Mouse (Mus musculus) right cerebral cortex, postnatal 10 days (tissue): ENCODE results near the gene Tom1l2.

Source experiments
- DNase-seq, 2 experiments: peaks; one replicate each; pipeline ENCODE4 v3.0.0; 2021; ENCODE audit warnings: low spot score in 2 of 2

Tom1l2 gene

DNA sequence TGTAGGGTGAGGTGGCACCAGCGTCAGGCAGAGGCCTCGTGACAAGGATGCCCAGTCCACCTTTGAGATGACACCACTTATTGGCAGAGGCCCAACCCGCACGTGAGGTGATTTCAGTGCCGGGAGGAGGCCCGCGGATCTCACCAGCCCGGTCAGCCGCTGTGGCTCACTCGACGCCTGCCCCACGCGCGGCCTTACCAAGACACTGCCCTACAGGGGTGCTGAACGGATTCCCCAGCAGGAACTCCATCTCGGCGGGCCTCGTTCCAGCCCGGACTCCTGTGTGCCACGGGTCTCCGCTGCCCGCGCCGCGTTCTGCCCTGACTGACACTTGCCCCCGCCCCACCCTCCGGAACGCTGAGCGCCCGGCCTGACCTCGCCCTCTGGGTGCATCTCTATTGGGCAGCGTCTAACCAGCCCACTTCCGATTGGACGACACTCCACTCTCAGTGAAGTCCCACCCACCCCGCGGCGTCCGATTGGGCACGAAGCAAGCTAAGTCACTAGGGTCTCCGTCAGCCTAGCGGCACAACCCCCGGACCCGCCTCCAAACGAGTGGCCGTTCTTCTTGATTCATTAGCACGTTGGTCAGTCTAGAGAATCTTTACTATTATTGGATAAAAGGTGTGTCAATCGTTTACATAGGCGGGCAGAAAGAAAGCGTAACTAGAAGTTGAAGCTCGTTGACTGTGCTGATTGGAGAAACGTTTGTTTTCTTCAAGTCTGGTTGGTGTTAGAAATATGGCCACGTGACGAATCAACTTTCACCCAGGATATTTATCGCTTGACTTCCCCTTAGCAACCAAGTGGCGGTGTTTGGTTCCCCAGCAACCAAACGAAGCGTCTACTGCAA is at the start of gene Tom1l2, which contains the start of gene Drc3:
Tom1l2 (minus strand) TSS at position 347 of the 853 bp plus-strand sequence.
Drc3 (plus strand) TSS at position 771 of the 853 bp plus-strand sequence.
- DNase-seq, result peak; percentile 100

DNA sequence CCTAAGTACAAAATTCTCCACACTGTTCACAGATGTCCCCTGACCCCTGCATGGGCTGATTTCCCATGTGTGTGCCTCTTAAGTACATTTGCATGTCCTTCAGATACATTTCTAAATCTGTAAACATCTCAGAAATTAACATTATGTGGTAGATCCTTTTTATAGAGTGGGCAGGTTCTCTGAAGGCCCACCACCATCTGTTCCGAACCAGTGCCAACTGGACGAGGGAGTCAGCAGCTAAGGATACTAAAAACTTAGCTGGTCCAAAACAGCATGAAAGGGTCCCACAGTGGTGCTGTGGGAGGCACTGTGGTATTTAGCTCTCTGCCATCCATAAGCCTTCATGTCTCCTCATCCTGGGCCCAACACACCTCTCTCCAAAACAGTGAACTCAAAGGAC is 44.5 kb upstream of the Tom1l2 start:
- peak; percentile 78 to 84 for DNase-seq

DNA sequence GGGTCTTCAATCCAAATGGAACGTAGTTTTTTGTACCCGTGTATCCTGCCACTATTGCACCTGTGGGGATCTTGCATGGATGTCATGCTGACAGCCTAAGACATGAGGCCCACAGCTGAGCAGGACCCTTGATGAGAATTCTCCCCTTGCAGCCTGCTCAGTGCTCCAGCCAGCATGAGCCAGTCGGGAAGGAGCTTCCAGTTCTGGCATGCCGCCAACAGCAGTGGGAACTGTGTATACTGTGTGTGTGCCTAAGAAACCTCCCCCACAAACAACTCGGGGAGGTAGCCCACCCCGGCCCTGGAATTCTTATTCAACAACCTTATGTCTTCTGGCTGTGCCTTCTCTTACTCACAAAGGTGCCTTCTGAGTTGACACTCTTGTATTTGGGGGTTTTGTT is 43.8 kb upstream of the Tom1l2 start:
- peak; percentile 75 to 76 for DNase-seq

DNA sequence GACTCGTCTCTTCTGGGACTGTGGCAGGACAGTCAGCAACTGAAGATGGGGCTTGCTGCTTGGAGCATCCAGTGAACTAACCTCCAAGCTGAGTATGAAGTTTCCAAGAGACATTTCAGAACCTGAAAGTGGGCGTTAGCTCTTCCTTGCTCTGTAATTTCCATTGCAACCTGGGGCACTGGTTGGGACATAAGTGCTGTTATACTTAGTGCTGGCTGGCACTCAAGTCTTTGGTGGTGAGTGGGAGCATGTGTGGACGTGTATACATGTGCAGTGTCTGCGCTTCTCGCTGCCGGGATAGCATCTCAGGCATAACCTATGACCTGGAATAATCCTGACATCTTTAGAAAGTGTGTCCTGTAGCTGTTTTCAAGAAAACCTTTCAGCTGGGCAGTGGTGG is 38.6 kb upstream of the Tom1l2 start:
- no peak for DNase-seq

DNA sequence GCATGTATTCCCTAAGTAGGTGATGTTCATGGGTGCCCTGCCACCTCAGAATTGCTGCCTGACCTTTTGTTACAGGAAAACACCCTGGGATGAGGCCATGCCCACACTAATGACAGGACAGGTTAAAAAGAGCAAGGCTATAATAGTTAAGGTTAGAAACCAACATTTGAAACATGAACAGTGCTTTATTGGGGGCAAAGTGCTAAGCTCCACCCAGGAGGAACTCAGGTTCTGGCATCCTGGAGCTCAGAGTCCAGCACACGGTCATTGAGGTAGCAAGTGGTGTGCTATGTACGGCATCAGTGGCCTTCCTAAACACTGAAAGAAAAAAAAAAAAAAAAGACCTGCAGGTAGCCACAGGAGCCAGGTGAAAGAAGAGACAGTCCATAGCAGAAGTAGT is 35.2 kb upstream of the Tom1l2 start:
- no peak for DNase-seq

DNA sequence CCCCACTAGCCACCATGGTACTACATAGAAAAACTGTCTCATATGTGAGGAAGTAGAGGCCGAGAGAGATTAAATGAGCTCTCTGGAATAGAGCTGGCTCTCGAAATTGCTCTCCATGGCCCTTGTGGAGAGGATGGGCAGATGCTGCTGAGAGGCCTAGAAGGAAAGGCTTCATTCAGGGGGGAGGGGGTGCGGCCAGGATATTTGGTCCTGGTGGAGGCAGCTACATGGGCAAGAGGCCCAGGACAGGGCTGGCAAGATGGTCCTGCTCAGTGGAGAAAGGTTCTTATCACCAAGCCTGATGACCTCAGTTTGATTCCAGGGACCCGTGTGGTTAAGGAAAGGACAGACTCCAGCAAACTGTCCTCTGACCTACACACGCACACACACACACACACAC is 33.2 kb upstream of the Tom1l2 start:
- DNase-seq, result no peak

DNA sequence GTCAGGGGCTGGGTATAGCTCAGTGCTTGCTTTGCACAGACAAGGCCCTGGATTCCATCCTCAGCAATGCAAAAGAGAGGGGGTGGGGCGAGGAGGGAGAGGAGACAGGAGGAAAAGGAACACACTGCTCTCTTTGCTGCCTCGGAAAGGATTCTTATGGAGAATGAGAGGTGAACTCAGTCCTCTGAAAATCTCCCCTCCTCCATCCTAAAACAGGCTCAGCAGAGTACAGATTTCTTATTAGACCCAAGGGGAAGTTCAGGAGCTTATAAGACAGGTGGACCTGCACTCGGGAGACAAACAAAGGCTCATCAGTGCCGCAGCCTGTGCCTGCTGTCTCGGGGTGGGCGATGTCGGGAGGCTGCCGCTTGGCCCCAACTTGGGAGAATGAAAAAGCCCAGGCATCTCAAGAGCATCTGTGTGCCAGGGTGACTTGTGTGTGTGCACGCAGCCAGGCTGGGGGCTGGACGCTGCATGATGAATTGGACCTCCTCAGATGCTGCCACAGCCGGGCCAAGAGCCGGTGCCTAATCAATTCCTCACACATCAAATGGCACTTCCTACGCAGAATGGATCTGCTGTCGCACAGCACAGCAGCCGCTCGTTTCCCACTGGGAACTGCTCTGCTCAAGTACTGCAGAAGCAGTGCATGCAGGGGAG is 32.2 kb upstream of the Tom1l2 start:
- peak; percentile 85 to 90 for DNase-seq

DNA sequence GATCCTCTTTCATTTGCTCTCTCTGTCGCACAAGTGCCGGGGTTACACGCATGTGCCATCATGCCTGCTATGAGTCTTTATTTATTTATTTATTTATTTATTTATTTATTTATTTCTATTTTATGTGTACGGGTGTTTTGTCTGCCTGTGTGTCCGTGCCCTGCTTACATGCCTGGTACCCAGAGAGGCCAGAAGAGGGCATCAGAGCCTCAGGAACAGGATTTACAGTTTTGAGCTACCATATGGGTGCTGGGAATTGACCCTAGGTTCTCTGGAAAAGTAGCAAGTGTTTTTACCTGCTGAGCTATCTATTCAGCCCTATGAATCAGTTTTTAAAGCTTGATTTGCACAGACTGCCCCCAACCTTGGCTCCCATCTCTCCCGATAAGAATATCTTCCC is 30.8 kb upstream of the Tom1l2 start:
- no peak for DNase-seq

DNA sequence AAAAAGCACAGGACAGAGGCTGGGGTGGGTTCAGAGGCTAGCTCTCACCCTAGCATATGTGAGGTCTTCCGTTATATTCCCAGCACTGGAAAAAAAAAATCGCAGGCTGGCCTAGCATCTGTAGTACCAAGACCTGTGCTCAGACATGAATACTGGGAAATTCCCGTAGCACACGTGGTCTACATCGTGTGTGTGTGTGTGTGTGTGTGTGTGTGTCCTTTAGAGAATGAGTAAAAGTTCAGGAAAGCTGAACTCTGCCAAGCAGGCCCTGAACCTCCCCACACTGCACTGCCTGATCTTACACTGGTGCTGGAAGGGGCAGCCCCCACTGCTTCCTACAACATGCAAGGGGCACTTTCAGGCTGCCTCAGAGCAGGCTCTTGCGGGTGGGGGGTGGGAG is 21.8 kb upstream of the Tom1l2 start:
- no peak for DNase-seq

DNA sequence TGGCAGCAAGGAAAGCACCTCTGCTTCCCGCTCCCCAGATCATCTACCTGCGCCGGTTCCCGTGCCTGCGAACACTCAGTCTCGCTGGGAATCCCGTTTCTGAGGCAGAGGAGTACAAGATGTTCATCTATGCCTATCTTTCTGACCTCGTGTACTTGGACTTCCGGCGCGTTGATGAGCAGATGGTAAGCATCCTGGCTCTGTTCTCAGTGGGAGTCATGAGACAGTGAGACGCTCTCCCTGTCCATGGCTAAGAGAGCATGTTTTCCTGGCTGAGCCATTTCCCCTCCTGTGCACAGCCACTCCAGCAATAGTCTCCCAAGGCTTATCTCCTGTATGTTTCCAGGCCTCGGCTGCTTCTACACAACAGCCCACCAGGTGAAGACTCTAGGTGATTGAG is 17.7 kb upstream of the Tom1l2 start:
- no peak for DNase-seq

DNA sequence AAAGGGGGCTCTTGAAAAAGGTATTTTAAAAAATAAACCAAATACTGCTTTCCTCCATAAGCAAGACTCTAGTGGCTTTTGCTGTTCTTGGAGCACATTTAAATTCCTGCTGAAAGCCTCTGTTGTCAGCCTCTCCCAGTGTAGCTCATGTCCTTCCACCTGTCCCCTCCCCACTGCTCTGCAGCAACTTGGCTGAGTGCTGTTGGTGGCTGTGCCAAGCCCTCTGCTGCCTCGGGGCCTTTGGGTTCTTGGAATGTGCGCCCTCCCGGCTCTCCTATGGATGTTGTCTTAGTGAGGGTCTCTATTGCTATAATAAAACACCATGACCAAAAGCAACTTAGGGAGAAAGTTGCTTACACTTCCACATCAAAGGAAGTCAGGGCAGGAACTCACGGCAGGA is 16.7 kb upstream of the Tom1l2 start:
- DNase-seq, result no peak

DNA sequence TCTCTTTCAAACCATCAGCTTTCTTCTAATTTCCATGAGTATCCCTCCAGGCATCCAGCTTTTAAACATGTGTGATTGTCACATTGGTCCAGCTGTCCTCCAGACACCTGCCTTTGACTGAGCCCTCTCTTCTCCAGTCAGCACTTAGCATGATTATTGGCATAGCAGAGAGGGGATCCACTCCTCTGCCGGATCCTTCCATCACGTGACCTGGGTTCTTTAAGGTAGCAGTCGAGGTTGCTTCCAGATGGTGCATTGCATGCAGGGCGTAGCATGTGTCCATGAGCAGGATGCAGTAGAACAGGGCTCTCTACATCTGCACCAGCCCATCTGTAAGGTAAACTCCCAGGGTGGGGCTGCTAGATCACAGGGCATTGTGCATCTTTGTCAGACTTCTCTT is 16.2 kb upstream of the Tom1l2 start:
- no peak for DNase-seq

DNA sequence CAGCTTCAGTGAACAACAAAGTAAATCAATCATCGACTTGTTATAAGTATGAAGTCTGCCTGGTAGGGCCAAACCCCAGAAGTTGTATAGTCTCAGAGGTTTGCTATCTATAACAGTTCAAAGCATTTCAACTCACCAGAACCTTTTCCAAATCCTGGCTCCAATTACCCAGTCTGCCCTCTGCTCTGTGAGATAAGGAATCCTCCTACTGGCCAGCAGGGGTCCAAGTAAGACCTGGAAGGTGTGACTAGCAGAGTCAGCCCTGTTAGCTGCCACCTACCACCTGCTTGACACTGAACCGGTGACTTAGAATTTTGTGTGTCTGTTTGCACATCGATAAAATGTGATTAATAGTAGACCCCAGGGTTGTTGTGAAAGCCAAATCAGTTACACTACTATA is 14.6 kb upstream of the Tom1l2 start:
- no peak for DNase-seq

DNA sequence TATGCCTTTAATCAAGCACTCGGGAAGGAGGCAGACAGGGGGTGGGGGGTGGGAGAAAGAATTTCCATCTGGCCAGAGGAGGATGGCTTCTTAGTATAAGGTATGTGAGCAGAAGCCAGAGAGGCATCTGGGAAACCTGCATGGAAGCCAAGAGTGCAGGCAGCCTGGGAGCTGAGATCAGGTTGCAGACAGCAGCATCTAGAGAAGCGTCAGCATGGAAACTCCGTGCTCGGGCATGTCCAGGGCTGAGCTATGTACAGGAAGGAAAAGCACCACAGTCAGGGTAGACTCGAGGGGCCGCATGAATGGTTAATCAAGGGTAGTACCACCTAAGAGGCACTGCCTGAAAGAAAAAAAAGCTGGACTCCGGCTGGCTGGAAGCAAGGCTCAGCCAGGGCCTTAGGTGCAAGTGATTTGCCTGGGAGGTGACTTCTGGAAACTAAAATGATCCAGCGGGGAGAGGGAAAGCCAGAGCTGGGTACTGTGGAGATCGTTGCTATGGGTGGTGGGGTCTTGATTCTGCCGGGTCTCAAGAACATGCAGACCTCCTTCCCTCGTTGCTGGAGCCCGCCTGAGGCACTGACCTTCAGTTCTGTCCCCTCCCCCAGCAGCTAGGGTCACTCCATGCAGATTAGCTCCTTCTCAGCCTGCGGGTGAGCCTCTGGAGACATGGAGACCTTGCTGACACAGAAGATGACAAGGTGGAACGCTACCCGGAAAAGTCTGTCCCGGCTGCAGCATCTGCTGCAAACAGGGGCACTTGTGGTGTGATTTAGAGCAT is 13.7 kb upstream of the Tom1l2 start:
- no peak for DNase-seq

DNA sequence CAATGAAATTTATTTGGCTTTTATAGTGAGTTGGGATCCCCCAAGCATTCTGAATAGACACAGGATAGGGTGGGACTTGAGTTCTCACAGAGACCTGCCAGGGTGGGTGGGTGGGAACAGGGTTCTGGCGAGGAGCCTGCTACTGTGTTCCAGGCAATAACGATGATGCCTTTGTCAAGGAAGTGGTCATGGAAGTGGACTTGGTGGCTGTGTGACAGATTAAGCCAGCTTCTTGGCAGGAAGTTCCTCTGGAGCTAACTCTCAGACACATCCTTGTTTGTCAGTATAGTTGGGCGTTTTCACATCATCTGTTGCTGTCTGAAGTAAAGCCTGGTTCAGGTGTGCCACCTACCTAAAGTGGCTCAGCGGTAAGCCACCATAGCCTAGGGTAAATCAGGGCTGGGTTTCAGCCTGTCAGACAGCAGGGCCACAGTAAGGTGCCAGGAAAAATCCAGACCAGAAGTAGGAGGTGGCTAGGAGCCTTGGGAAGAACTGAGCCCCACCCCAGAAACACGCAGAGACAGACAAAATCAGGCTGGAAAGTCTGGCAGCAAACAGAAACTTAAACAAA is 8.0 kb upstream of the Tom1l2 start:
- DNase-seq, result no peak

DNA sequence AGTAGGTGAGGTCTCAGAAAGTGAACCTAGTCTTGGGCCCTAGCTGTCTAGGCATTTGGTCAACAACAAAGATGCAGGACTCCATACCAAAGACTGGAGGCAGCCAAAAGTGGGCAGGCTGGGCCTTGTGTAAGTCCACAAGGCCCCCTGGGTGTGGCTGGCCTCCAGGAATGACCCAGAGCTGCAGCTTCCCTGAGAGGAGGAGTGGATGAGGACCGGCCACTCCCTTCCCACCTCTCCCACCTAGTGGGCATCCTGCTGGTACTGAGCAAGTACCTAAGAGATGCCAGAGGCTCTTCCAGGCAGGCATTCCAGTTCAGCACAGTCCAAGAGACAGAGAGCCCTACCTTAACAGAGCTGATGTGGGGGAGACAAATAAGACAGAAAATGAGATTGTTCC is 7.2 kb upstream of the Tom1l2 start:
- DNase-seq, result no peak

DNA sequence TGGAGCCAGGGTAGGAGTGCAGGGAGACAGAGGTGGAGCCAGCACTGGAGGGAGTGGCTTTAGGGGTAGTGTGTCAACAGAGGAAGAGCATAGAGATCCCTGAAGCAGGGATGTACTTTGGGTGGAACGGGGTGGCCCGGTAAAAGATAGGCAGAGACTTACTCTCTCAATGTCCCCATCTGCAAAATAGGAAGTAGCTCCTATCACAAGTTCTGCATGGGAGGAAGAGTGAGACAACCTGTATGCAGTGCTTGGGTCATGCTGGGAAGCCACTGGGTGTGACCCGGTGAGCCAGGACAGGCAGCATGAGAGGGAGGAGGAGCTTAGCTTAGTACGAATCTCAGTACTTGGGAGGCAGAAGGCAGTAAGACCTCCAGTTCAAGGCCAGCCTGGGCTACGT is 6.4 kb upstream of the Tom1l2 start:
- DNase-seq, result no peak

DNA sequence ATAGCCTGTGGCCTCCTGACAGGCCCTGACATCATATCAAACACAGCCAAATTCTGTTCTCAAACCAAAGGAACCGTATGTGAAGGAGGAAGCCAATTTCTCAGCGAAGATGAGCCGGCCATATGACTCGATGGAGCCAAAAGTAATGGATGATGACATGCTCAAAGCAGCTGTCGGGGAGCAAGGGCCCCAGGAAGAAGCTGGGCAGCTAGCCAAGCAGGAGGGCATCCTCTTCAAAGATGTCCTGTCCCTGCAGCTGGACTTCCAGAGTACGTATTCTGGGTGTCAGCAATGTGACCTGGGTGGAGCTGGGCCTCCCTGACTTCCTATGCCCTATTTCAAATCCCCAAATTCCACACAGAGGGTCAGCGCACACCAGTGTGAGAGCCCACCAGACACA is 5.8 kb upstream of the Tom1l2 start:
- no peak for DNase-seq

DNA sequence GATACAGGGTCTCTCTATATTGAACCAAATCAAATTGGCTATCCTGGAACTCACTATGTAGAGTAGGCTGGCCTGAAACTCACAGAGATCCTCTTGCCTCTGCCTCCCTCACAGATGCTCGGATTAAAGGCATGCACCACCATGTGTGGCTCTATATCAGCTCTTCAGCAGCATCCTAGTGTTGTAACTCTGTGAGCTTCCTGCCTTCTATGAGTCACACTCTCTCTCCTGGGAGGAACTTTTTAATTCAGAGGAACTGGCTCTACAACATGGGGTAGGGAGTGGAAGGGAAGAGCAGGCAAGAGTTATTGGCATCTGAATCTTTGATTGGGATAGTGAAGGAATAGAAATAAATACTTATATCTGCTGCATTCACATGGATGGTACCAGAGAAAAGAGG is 4.4 kb upstream of the Tom1l2 start:
- no peak for DNase-seq

DNA sequence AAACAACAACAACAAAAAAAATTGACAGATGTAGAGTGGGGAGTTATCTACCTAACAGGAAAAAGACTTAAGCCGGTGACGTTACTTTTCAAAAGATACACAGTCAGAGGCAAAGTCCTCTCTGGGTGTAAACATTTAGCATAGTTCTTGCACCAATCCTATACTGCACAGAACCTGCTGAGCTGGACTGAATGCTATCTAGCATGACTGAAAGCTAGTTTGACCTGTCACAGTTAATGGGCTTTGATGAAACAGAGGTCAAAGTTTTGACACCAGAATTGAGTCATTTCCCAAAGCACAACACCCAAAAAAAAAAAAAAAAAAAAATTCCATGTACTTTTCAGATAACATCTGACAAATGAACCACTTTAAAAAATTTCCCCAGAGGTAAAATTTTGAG is 3.2 kb upstream of the Tom1l2 start:
- DNase-seq, result no peak

DNA sequence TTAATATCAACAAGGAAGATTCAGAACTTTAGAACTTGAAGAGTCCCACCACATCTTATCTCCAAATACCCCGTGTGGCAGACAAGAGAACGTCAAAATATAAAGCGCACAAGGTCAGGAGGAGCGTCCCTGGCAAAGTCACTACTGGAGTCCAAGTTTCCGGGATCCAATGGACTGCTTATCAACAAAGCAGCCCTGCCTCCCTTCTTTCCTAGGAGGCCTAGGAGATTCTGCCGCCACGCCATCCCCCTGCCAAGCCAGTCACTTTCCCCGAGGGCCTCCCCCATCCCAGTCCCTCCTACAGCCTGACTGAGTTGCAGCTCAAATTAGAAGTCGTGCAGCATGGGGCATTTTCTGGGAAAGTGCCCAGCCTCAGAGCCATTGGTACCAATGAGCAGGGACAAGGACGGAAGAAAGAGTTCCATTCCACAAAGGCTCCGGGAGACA is 757 bp downstream of the Tom1l2 start:
- DNase-seq, result peak; percentile 75 to 79

DNA sequence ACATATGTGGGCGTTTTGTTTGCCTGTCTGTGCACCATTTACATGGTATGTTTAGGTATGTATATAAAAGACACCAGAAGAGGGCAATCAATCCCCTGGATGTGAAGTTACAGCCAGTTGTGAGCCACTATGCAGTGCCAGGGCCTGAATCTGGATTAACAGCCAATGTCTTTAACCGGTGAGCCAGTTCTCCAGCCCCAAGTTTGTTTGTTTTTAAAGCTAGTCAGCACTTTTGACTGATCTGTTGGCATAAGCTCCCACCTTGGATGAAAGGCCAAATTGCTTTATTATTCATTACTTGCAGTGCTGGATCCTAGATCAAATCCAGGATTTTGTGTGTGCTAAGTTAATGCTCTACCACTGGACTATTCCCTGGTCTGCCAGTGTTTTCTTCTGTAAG is 1.3 kb downstream of the Tom1l2 start:
- no peak for DNase-seq
